Mouse (Mus musculus): ENCODE data around the gene Egfem1.

Gene Egfem1

GRCm38 (mm10) chr3:29135176-29136064 is 53.6 kb downstream of the Egfem1 start:
- DNase-seq (ENCODE audit: low spot score in 2 of 2) = no peak

GRCm38 (mm10) chr3:29136065-29136955 is 54.5 kb downstream of the Egfem1 start:
- no peak for DNase-seq (ENCODE audit: low spot score in 2 of 2)

DNA sequence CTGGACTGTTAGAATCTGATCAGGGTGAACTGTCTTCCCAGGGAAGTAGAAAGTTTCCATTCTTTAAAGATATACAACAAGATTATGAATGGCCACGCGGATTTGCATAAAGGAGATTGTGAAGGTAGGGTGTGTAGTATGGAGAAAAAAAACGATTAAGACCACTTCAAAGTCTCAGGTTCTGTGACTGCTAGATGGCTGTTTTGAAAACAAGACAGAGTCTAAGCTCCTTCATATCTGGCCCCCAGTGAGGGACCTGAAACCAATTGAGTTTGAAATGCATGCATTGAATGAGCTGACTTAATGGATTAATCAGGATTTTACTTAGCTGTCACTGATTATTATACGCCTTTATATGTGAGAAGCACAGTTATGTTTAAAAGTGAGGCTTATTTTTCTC is 86.6 kb downstream of the Egfem1 start:
- DNase-seq (ENCODE audit: low spot score in 2 of 2) = no peak

DNA sequence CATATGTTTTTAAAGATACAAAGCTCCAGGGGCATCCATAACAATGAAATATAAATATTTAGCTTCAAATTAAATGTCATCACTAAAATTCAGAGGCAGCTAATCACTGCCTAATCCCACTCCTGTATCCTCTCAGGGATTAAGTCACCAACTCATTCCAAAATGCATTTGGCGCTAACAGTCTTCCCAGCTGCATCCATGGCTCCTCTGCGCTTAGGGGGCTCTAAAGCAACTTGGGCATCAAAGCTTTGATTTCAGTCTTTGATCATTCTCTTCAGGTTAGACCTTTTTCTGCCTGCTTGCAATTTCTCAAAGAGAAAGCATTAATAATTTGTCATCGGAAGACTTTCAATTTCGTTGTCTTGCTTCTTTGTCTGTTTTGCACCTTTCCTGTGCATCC is 87.2 kb downstream of the Egfem1 start:
- no peak for DNase-seq (ENCODE audit: low spot score in 2 of 2)

DNA sequence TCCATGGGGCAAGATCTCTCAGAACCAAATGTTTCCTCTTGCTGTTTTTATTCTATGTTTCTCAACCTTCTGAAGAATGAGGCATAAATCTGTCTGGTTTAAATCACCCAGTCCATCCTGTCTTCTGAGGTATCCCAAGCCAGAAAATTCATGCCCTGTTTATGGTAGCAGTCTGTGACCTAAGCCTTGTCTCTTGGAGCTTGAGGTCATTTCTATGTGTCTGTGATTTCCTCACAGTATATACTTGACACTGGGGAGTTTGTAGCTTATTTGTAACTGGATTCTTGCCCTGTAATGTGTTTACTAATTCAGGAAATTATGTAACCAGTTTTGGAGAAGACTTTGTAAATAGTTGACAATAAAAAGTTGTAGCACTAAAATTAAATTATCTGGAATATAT is 95.2 kb downstream of the Egfem1 start:
- no peak for DNase-seq (ENCODE audit: low spot score in 2 of 2)

DNA sequence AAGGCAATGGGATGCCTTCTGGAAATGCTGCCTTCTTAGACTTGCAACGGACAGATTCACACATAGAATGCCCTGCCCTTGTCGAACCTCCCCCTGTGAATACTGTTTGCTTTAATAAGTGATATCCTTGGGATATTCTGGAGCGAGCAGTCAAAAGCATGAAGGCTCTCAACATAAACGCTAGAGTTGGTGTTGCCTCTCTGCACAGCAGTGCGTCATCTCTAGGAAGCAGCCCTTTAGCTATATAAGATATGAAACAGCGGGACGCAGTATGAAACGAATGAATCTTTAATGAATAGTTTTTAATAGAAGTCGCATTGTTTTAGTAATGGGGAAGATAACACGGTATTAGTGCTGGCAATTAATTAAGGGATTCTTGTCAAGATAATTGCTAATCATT is 101.2 kb downstream of the Egfem1 start:
- DNase-seq (ENCODE audit: low spot score in 2 of 2) = no peak

DNA sequence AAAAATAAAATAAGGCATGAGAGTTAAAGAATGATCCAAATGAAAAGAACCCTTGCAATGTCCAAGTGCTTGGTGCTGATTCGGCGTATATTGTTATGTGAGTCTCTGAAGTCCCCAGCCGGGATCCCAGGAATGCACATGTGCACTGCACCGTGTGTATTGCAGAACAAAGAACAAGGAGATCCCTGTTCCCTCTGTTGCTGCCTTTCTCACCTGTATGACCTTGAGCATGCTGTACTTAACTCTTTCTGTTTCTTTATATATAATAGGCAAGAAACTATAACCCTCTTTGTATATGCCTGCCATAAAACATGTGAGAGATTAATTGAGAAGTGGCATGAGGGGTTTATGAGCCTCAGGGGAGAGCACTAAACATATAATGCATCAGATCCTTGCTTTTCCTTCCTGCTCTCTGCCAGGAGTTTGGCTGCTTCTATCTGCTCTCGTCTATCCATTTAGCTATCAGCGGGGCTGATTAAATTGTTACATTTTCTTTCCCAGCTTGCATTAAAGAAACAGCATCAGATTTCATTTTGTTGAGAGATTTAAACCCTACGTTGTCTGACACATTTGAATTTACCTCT is 101.9 kb downstream of the Egfem1 start:
- DNase-seq (ENCODE audit: low spot score in 2 of 2) = no peak

DNA sequence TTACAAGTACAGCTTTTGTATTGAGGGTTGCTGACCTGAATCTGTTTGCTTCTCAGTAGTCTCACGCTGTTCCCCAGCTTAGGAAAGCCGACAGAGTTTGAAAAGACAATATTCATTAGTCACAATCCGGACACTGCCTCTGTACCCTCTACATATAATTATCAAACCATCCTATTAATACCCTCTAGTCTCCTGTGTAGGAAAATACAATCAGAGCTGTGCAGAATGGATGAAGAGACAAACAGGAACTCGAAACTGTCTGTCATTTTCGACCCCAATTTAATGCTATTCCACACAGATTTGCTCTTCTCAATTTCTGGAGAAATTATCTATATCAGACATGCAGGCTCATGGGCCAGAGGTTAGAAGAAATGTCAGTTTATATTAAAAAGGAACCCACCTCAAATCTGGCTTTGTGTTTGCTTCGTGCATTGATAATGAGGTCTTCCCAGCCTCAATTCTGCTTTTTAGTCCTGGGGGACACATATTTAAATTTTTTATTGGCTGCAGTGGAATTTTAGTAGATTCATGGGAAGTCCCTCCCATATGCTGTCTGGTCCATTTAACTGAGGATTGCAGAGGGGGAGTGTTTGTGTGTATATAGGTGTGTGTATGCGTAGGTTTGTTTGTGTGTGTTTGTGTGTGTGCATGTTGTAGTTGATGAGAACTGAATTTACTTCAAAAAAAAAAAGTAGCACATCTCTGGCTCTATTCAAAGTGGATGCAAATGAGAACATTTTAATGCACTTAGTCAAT is 102.8 kb downstream of the Egfem1 start:
- no peak for DNase-seq (ENCODE audit: low spot score in 2 of 2)

DNA sequence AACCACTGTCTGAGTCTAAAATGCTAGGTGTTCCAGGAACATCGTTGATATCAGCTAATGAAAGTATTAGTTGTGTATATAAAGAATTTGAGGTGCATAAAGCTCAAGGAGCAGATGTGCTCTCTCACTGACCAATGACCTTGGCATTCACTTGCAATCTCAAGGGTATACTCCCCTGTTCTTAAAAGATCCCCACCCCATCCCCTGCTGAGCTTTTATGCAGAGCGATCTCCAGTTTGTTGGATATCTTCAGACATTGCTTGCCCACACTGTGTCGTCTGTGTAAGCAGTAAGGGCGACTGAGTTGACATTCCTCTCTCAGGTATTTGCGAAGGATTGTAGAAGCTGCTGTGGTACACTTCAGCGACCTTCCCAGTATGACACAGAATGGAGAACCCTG is 108.4 kb downstream of the Egfem1 start:
- DNase-seq (ENCODE audit: low spot score in 2 of 2) = no peak

DNA sequence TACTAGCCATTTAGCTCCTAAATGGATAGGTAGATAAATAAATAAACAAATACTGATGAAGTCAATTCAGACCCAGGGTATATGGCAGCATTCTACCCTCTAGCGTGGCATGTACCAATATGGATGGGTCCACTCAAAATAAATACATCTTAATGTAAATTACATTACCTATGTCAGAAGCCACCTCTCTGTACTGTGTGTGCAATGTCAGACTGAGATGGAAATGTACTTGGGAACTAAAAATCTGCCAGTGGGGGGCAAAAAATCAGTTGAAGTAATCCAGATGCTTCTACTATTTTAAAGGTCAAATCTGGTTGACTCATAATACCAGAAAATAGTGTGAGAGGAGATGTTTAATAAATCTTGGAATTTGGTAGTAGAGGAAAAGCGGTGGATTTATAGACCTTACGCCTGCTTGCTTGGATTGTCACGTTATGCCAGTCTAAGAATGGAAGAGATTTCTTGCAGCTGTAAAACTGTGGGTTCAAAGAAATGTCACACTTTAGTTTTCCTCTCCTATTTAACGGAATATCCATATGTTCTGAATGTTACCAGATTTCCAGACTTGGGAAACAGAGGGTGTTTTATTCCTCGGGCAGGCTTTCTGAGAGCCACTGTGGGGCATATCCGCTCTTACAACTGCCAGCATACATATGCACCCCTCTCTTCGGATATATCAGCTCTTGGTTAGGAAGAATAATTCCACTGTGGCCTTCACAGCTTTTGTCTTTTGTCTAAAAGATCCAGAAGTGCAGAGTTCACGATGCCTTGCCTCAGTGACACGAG is 116.1 kb downstream of the Egfem1 start:
- DNase-seq (ENCODE audit: low spot score in 2 of 2) = no peak

DNA sequence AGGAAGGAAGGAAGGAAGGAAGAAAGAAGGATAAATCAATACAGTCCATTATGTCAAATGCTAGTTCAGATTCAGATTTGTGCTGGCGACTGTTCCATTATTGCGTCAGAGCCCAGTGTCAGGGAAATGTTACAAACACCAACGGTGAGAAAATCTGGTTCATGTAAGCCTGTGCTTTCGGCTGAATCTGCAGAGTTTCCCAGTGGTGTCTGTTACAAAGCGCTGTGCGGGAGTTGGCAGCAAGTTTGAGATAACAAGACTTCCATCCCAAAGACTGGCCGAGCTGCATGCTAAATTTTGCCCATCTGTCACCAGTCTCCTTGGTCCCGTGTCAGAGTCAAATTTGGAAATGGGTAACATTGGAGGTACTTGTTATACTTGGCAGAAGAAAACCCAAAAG is 118.8 kb downstream of the Egfem1 start:
- no peak for DNase-seq (ENCODE audit: low spot score in 2 of 2)

GRCm38 (mm10) chr3:29202536-29202935 is 120.7 kb downstream of the Egfem1 start:
- DNase-seq (ENCODE audit: low spot score in 2 of 2) = no peak

GRCm38 (mm10) chr3:29222414-29222813 is 140.6 kb downstream of the Egfem1 start:
- DNase-seq (ENCODE audit: low spot score in 2 of 2) = no peak

GRCm38 (mm10) chr3:29229712-29230111 is 147.9 kb downstream of the Egfem1 start:
- DNase-seq (ENCODE audit: low spot score in 2 of 2) = no peak

DNA sequence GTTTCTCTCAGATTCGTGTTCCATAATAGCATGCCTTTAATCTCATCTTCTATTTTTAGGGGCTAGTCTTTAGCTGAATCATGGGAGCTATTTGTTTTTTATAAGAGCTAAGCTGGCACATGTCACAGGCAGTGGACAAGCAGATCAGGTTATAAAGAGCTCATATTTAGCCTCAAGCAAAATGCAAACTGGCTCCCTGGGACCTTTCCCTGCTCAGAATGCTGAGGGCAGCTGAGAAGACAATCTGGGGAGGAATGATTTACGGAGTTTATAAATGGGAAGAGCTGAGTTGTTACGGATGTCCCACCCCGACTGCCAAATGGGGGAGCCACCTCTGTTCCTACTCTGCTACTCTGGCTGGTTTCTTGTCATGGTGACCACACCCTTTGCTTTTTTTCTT is 153.7 kb downstream of the Egfem1 start:
- no peak for DNase-seq (ENCODE audit: low spot score in 2 of 2)

DNA sequence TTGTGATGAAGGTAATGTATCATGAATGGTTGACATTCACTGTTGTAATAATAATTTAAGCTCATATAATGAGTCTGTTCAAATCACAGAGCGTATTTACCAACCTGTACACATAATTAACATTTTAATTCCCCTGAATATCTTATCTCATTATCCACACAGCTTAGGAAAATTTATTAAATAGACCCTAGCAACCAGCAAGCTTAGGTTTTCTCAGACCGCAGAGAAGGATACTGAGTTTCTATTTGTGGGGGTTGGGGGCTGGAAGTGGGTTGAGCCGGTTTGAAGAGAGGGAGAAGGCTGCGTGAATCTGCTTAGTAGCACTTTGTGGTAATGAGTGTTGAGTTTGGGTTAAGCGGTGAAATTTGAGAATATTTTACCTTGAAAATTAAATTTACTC is 154.7 kb downstream of the Egfem1 start:
- no peak for DNase-seq (ENCODE audit: low spot score in 2 of 2)

DNA sequence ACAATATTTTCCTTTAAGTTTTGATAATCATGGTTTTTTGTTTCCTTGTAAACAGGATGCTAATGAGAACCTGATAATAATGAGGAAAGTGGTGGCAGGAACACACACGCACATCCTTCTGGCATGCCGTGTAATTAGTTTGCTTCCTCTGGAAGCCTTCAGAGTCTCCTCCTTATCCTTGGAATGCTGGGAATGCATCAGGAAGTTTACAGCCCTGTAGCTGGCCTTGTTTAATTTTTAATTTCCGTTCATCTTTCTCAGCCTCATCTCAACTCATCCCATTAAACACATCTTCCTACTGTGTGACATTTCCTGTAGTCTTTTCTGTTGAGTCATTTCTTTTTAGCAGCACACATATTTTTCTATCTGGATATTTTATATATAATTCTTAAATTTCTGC is 161.8 kb downstream of the Egfem1 start:
- DNase-seq (ENCODE audit: low spot score in 2 of 2) = no peak

DNA sequence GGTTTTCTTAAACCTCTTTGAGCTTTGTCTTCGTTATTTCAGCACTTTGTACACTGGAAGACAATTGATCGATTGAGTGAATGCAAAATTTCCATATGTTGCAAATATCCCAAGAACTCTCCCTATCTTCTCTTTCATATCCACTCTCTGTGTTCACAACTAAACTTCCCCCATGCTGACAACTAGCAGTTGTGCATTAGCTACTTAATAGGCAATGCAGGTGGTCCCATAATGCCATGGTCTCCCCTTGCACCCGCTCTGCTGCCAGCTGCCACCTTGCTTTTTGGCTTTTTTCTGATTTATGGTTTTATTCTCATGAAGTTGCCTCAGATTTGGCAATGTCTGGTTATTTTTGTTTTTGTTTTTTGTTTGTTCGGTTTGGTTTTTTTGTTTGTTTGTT is 209.8 kb downstream of the Egfem1 start:
- DNase-seq (ENCODE audit: low spot score in 2 of 2) = no peak

GRCm38 (mm10) chr3:29292251-29292650 is 210.4 kb downstream of the Egfem1 start:
- DNase-seq (ENCODE audit: low spot score in 2 of 2) = no peak

GRCm38 (mm10) chr3:29293230-29293629 is 211.4 kb downstream of the Egfem1 start:
- no peak for DNase-seq (ENCODE audit: low spot score in 2 of 2)

DNA sequence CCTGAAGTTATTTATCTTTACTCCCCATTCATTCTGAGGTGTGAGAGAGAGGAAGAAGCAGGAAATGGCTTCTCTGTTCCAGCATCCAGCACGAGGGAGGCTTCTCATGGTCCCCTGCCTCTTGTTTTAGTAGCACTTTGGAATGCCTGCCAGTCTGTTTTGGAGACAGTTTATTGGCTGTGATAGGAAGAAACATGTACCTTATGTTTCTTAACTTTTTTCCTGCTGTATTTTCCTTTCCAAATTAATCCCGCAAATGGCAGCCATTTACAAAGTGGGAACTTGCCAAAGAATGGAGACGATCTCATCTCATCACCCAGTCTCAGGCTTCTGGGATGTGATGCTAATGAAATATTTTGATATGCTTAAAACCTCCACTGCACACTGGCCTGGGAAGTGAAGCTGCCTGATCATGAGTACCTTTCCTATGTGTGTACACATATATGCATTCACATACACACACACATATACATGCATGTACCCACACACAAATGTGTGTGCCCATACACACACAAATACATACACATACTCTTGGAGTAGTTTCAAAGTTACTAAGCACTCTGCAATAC is 260.5 kb downstream of the Egfem1 start:
- no peak for DNase-seq (ENCODE audit: low spot score in 2 of 2)
